Mouse (Mus musculus): ENCODE results near the gene Nrp2.

Gene Nrp2

GRCm38 (mm10) chr1:62787546-62787945 is 84.5 kb downstream of the Nrp2 start:
- no peak for DNase-seq

DNA sequence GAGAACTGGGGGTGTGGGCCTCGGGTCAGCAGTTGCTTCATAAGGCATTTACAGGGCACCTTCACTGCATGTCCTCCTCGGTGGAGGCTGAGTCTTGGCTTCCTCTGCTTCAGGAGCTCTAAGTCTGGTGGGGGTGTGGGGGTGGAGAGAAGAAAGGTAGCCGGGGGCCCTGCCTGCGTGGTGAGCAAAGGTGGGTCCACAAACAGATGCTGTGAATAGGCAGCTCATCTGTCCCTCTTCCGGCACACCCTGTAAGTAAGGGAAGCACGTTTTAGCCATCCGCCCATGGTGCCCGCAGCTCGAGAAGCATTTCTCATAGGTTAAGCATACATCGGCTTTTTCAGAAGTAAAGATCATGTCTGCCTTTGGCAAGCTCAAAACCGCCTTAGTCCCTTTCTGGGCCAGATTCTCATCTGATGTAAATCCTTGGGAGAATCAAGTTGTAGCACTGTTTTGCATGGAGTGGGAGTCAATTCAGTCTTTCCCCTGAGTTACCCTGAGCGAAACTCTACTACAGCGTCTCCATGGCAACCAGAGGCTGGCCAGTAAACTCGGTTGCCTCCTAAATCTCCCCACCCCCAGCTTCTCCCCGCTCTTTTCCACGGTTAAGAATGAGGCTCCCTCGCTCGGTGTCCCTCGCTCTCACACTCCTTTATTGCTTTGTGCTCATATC is 91.3 kb downstream of the Nrp2 start:
- DNase-seq, result no peak

DNA sequence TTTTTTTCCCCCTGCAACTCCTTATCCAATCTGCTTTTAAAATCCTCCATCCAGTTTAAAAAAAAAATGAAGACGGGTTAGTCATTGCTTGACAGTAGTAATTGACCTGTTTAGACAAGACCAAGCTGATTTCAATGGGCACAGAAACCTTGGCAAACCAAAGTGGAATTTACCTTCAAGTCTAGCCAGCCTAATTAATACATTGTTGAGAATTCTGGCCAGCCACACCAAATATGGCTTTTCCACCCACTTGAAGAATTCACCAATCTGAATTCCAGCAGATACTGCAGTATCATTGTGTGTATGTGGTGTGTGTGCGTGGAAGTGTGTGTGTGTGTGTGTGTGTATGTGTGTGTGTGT is 91.8 kb downstream of the Nrp2 start:
- no peak for DNase-seq

DNA sequence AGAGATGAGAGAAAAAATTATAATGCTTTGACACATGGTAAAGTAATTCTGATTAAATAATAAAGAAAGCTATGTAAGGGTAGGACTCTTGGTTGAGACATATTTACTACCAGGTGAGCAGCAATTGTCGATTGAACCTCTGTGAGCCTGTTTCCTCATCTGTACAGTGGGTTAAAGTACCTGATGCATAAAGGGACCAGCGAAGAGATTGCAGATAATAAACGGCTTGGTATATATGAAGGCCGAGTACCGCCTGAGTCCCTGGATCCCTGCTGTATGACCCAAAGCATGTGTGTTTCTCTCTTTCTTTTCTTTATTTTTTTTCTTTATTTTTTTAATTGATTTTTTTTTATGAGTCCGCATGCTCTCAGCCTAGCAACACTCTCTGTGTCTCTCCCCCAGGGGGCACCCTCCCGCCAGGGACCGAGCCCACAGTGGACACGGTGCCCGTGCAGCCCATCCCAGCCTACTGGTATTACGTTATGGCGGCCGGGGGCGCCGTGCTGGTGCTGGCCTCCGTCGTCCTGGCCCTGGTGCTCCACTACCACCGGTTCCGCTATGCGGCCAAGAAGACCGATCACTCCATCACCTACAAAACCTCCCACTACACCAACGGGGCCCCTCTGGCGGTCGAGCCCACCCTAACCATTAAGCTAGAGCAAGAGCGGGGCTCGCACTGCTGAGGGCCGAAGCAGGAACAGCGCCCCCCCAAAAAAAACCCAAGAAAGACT is 92.4 kb downstream of the Nrp2 start:
- DNase-seq, result no peak

DNA sequence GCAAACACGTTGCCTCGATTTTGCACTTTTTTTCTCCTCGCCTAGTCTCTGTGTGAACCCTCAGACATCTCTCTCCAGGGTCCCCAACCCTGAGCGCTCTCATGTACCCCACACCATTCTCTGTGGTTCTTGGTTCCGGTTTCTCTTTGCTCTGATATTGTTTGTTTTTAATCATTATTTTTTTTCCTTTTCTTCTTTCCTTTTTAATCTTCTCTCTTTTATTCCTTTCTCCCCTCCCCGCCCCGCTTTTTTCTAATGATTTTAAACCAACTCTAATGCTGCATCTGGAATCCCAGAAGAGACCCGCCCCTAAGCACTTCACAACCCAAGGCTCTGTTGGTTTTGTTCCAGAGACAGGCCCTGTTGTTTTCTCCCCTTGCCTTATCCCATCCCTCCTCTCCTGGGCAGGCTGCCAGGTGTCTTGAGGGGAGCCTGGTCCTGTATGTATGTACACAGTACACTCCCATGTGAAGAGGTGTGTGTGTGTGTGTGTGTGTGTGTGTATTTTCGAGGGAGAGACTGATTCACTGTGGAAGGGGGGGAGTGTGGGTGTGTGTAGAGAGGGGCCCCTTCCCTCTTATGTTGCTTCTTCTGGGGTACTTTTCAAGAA is 93.1 kb downstream of the Nrp2 start:
- no peak for DNase-seq

DNA sequence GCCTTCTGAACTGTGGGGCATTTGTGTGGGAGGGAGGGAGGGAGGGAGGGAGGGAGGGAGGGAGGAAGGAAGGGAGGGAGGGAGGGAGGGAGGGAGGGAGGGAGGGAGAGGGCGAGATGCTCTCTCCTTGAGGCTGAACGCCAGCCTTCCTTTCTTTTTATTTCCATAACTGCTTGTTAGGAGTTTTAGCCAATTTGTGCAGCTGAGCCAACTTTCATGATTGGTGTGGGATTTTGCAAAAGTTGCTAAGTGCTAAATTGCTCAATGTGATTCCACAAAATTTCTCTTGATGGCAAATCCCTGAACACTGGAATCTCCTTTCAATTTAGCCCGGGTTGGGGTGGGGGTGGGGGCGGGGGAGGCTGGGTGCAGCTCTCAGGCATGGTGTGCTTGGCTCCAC is 96.3 kb downstream of the Nrp2 start:
- no peak for DNase-seq

GRCm38 (mm10) chr1:62800351-62800750 is 97.3 kb downstream of the Nrp2 start:
- peak; percentile 59 for DNase-seq

GRCm38 (mm10) chr1:62801429-62801828 is 98.3 kb downstream of the Nrp2 start:
- no peak for DNase-seq

- no peak for DNase-seq
Observed at GRCm38 (mm10) chr1:62801842-62802241, 98.8 kb downstream of the Nrp2 start.

- DNase-seq, result no peak
Observed at GRCm38 (mm10) chr1:62803544-62803943, 100.5 kb downstream of the Nrp2 start.

- no peak for DNase-seq
Observed at GRCm38 (mm10) chr1:62806014-62806413, 102.9 kb downstream of the Nrp2 start.

- no peak for DNase-seq
Observed at GRCm38 (mm10) chr1:62808395-62808794, 105.3 kb downstream of the Nrp2 start.

DNA sequence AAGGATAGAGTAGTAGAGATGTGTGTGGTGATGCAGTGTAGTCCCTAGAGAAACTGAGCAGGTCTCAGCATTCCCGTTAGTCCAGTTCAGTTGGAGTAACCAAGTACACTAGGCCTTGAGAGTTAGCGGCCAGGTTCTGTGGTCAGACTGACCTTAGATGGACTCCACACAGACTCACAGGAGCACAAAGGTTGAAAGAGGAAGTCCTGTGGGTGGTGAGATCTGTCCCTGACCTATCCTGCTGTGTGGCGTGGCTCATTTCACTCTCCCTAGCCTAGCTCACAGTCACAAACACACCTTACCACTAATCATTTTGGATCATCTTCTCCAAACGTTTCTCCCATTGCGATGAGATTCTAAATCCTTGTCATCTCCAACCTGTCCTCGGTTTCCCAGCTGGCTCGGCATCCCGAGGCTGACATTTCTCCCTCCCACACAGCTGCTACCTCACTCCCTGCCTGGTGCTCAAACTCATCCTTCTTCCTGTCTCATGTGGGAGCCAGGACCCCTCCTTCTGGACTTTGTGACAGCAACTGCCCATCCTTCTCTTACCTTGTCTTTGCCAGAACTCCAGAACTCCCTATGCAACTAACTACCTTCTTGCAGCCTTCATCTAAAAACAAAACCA is 106.6 kb downstream of the Nrp2 start:
- DNase-seq, result no peak

- DNase-seq, result peak; percentile 98
Observed at GRCm38 (mm10) chr1:62811141-62811540, 108.1 kb downstream of the Nrp2 start.

DNA sequence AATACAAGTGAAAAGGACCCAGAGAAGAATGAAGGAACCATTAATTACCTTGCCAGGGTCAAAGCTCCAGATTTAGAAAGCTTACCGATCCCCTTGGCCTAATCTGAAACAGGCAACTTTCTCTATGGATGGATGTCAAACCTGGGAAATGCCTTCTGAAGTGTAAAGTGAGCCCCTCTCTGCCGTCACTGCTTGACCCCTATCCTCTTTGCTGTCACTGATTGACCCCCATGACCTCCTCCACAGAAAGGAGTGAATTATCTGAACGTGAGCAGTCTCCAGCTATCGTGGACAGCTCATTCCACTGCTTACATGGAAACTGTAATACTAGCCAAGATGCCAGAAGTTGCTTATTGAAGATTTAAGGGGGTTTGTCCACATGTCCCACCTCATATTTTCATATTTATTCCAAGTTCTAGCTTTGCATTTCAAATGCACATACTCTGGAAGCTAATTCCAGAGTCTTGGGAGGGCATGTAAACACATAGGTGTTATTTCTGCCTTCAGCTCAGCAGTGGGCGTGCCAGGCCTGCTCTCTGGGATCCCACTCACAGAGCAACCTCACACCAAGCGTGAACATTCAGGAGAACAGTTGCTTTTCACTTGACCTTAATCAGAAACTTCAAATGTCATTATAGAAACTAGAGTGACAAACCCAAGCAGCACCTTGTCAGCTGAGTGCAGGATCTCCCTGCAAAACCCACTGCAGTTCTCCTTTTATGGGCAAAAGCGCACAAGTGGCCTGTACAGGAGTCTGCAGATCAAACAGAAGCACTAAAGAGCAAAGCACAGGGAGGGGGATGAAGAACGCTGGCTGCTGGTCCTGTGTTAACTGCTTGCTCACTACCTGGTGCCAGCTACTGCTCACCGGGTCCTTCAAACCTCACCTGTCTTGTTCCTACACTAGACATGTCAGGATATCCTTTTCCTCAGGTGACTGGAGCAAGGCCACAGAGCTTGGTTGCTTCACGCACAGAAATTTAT is 109.9 kb downstream of the Nrp2 start:
- no peak for DNase-seq

DNA sequence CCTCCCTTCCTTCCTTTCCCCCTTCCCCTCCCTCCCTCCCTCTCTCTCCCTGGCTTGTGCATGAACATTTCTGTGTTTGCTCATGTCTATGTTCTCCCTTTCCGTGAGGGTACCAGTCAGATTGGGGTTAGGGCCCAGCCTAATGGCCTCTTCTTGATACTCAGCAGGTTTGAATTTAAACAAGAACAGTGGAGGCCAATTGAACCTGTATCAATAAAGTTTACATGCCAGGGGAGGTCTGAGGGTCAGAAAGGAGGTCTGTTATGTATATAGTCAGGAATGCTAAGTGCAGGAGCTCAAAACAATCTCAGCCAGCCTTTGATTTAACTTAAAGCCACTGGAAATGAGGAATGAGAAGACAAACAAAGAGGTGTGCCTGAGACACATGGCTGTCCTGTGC is 110.9 kb downstream of the Nrp2 start:
- no peak for DNase-seq

DNA sequence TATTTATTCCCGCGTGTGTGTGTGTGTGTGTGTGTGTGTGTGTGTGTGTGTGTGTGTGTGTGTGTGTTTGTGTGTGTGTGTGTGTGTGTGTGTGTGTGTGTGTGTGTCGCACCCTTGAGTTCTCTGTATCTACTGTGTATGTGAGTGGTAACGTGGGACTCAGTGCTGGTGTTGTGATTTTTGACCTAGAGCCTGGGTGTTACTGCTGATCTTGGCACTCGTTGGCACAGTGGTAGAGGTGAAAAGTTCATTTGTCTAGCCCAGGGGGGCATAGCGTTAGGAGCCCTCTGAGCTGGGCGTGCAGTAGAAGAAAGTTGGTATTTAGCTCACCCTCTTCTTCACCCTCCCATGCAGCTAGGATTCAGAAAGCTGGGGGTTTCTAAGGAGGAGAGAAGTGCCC is 114.5 kb downstream of the Nrp2 start:
- DNase-seq, result no peak

DNA sequence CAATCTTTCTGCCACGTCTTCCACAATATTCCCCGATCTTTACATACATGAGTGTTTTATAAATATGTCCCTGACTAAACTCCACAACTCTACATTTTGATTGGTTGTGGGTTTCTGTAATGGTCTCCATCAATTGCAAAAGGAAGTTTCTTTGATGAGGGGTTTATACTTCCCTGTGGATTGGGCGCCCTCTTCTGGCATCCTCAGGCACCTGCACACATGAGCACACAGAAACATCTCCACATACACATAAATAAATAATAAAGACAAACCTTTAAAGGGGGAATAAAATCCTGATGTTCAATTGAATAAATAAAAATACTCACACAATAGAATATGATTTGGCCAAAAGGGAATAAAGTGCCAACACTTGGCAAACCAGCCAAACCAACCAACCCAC is 117.1 kb downstream of the Nrp2 start:
- DNase-seq, result no peak

DNA sequence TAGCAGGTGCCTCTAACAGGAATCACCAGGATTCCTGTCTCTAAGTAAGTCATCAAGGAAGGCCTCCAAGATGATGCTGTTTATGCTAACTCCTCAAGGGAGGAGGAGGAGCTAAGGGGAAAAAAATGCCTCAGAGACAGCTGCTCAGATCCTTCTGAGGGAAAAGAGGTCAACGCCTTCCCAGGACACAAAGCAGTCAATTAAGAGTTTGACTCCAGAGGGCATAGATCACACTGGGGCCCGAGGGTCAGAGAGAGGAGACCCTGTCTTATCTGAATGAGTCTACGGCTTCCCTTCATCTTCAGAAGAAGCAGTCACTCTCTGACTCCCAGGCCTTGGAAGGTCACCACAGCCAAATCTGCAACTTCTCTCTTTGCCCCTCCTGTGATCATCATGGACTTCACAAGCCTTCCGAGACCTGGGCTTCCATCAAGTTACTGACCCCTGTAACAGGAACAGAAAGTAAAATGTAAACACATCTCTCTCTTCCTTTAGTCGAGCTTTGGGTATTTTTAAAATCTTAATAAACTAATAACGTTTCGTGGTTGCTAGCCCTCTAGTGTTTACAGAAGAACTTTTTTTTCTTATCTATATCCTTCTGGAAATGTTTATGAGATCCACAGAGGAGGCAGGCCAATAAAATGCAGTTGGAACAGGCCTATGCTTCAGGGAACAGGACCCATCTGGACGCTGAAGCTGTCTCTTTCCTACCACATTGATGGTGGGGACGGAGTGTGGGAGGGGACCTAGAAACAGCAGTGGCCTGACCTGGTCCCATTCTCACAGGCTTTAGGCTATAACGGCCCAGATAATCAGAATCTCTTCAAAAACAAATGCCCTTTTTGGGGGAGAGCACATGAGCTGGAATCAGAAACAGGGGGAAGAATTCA is 118.7 kb downstream of the Nrp2 start:
- DNase-seq, result no peak

- no peak for DNase-seq
Observed at GRCm38 (mm10) chr1:62823549-62824195, 120.6 kb downstream of the Nrp2 start.
